Mouse (Mus musculus): ENCODE results near the gene Pknox1. TPM values are rescaled to one million over a fixed set of nuclear protein-coding genes. Genes with fewer than 3 reads are reported as not detected.

The Pknox1 gene
- polyA plus RNA-seq, 1 experiment from 2014 or later = 10.3 TPM

- Histone ChIP-seq H3K9me3 (replicated peaks; ENCODE audit: control insufficient read depth, low read length) (no peaks in the 10 kb centered on the region), H3K4me3 (ENCODE audit: low read depth, low read length) (peak overlapping the region; percentile 63), H3K36me3 (ENCODE audit: control insufficient read depth, insufficient read depth) (no peaks in the 10 kb centered on the region), H3K4me1 (ENCODE audit: control insufficient read depth, low read depth, low read length) (peaks cover 31% of the 10 kb centered on the region), H3K4me2 (ENCODE audit: low read depth, low read length) (peak overlapping the region; percentile 82), H3K27me3 (ENCODE audit: control insufficient read depth, insufficient read depth, low read depth, low read length) (no peaks in the 10 kb centered on the region), H3K27ac (ENCODE audit: low read length) (peak overlapping the region; percentile 82), H3K9ac (ENCODE audit: low read depth, low read length) (peak overlapping the region; percentile 75)
- WGBS (ENCODE audit: insufficient replicate concordance) = 8% methylated on average over 12 of the region's 12 CpGs
- no peak for ATAC-seq (ENCODE audit: low read depth)
Observed at GRCm38 (mm10) chr17:31563632-31564014, 911 bp upstream of the Pknox1 start.

GRCm38 (mm10) chr17:31564858-31565140, 265 bp downstream of the Pknox1 start:
- no peaks in the 10 kb centered on the region for H3K27me3 ChIP-seq (ENCODE audit: control insufficient read depth, insufficient read depth, low read depth, low read length)
- H3K9ac ChIP-seq (ENCODE audit: low read depth, low read length) = peak overlapping the region; percentile 93
- peak overlapping the region; percentile 96 for H3K27ac ChIP-seq (ENCODE audit: low read length)
- ATAC-seq (ENCODE audit: low read depth) = no peak
- H3K4me3 ChIP-seq (ENCODE audit: low read depth, low read length) = peak overlapping the region; percentile 89
- H3K9me3 ChIP-seq (replicated peaks; ENCODE audit: control insufficient read depth, low read length) = no peaks in the 10 kb centered on the region
- 1% methylated on average over 27 of the region's 44 CpGs for whole genome bisulfite sequencing (ENCODE audit: insufficient replicate concordance)
- peak overlapping the region; percentile 92 for H3K4me2 ChIP-seq (ENCODE audit: low read depth, low read length)
- H3K36me3 ChIP-seq (ENCODE audit: control insufficient read depth, insufficient read depth) = no peaks in the 10 kb centered on the region
- peaks cover 34% of the 10 kb centered on the region for H3K4me1 ChIP-seq (ENCODE audit: control insufficient read depth, low read depth, low read length)

GRCm38 (mm10) chr17:31565141-31566056, 865 bp downstream of the Pknox1 start:
- peak; percentile 18 for ATAC-seq (ENCODE audit: low read depth)
- H3K4me2 ChIP-seq (ENCODE audit: low read depth, low read length) = peak overlapping the region; percentile 92
- no peaks in the 10 kb centered on the region for H3K36me3 ChIP-seq (ENCODE audit: control insufficient read depth, insufficient read depth)
- peak overlapping the region; percentile 89 for H3K4me3 ChIP-seq (ENCODE audit: low read depth, low read length)
- under 1% methylated on average over 82 of the region's 88 CpGs for WGBS (ENCODE audit: insufficient replicate concordance)
- H3K27me3 ChIP-seq (ENCODE audit: control insufficient read depth, insufficient read depth, low read depth, low read length) = no peaks in the 10 kb centered on the region
- peaks cover 34% of the 10 kb centered on the region for H3K4me1 ChIP-seq (ENCODE audit: control insufficient read depth, low read depth, low read length)
- peak overlapping the region; percentile 93 for H3K9ac ChIP-seq (ENCODE audit: low read depth, low read length)
- no peaks in the 10 kb centered on the region for H3K9me3 ChIP-seq (replicated peaks; ENCODE audit: control insufficient read depth, low read length)
- H3K27ac ChIP-seq (ENCODE audit: low read length) = peak overlapping the region; percentile 96

GRCm38 (mm10) chr17:31566276-31566675, 1.7 kb downstream of the Pknox1 start:
- WGBS (ENCODE audit: insufficient replicate concordance) = 63% methylated on average over 6 of the region's 6 CpGs

GRCm38 (mm10) chr17:31569756-31570155, 5.2 kb downstream of the Pknox1 start:
- 93% methylated on average over 1 of the region's 1 CpGs for WGBS (ENCODE audit: insufficient replicate concordance)
- no peak for ATAC-seq (ENCODE audit: low read depth)
- no peaks in the 10 kb centered on the region for H3K27me3 ChIP-seq (ENCODE audit: control insufficient read depth, insufficient read depth, low read depth, low read length)

More at GRCm38 (mm10) chr17:31566276-31566675, 1.7 kb downstream of the Pknox1 start:
- no peaks in the 10 kb centered on the region for H3K9me3 ChIP-seq (replicated peaks; ENCODE audit: control insufficient read depth, low read length)
- H3K27ac ChIP-seq (ENCODE audit: low read length) = no peak overlapping the region
- no peaks in the 10 kb centered on the region for H3K36me3 ChIP-seq (ENCODE audit: control insufficient read depth, insufficient read depth)
- peaks cover 34% of the 10 kb centered on the region for H3K4me1 ChIP-seq (ENCODE audit: control insufficient read depth, low read depth, low read length)
- peak overlapping the region; percentile 93 for H3K9ac ChIP-seq (ENCODE audit: low read depth, low read length)
- H3K27me3 ChIP-seq (ENCODE audit: control insufficient read depth, insufficient read depth, low read depth, low read length) = no peaks in the 10 kb centered on the region
- no peak for ATAC-seq (ENCODE audit: low read depth)
- H3K4me3 ChIP-seq (ENCODE audit: low read depth, low read length) = peak overlapping the region; percentile 89
- H3K4me2 ChIP-seq (ENCODE audit: low read depth, low read length) = peak overlapping the region; percentile 92

GRCm38 (mm10) chr17:31570321-31570925, 5.9 kb downstream of the Pknox1 start:
- Histone ChIP-seq H3K27me3 (ENCODE audit: control insufficient read depth, insufficient read depth, low read depth, low read length) (no peaks in the 10 kb centered on the region), H3K36me3 (ENCODE audit: control insufficient read depth, insufficient read depth) (no peaks in the 10 kb centered on the region), H3K27ac (ENCODE audit: low read length) (no peak overlapping the region), H3K4me3 (ENCODE audit: low read depth, low read length) (no peak overlapping the region), H3K9ac (ENCODE audit: low read depth, low read length) (no peak overlapping the region), H3K9me3 (replicated peaks; ENCODE audit: control insufficient read depth, low read length) (no peaks in the 10 kb centered on the region), H3K4me1 (ENCODE audit: control insufficient read depth, low read depth, low read length) (peaks cover 26% of the 10 kb centered on the region), H3K4me2 (ENCODE audit: low read depth, low read length) (no peak overlapping the region)
- 68% methylated on average over 9 of the region's 9 CpGs for WGBS (ENCODE audit: insufficient replicate concordance)
- no peak for ATAC-seq (ENCODE audit: low read depth)

More at GRCm38 (mm10) chr17:31569756-31570155, 5.2 kb downstream of the Pknox1 start:
- H3K4me3 ChIP-seq (ENCODE audit: low read depth, low read length) = no peak overlapping the region
- H3K4me1 ChIP-seq (ENCODE audit: control insufficient read depth, low read depth, low read length) = peaks cover 26% of the 10 kb centered on the region
- H3K36me3 ChIP-seq (ENCODE audit: control insufficient read depth, insufficient read depth) = no peaks in the 10 kb centered on the region
- H3K9me3 ChIP-seq (replicated peaks; ENCODE audit: control insufficient read depth, low read length) = no peaks in the 10 kb centered on the region
- H3K4me2 ChIP-seq (ENCODE audit: low read depth, low read length) = no peak overlapping the region
- H3K9ac ChIP-seq (ENCODE audit: low read depth, low read length) = no peak overlapping the region
- no peak overlapping the region for H3K27ac ChIP-seq (ENCODE audit: low read length)

- ATAC-seq (ENCODE audit: low read depth) = no peak
- H3K36me3 ChIP-seq (ENCODE audit: control insufficient read depth, insufficient read depth) = no peaks in the 10 kb centered on the region
- no peak overlapping the region for H3K4me3 ChIP-seq (ENCODE audit: low read depth, low read length)
- H3K27ac ChIP-seq (ENCODE audit: low read length) = no peak overlapping the region
- H3K9me3 ChIP-seq (replicated peaks; ENCODE audit: control insufficient read depth, low read length) = no peaks in the 10 kb centered on the region
- no peaks in the 10 kb centered on the region for H3K27me3 ChIP-seq (ENCODE audit: control insufficient read depth, insufficient read depth, low read depth, low read length)
- H3K4me2 ChIP-seq (ENCODE audit: low read depth, low read length) = no peak overlapping the region
- 73% methylated on average over 5 of the region's 5 CpGs for WGBS (ENCODE audit: insufficient replicate concordance)
- no peak overlapping the region for H3K9ac ChIP-seq (ENCODE audit: low read depth, low read length)
- peaks cover 15% of the 10 kb centered on the region for H3K4me1 ChIP-seq (ENCODE audit: control insufficient read depth, low read depth, low read length)
Observed at GRCm38 (mm10) chr17:31571689-31572088, 7.2 kb downstream of the Pknox1 start.

- Histone ChIP-seq H3K4me2 (ENCODE audit: low read depth, low read length) (no peak overlapping the region), H3K4me3 (ENCODE audit: low read depth, low read length) (no peak overlapping the region), H3K36me3 (ENCODE audit: control insufficient read depth, insufficient read depth) (no peaks in the 10 kb centered on the region), H3K9ac (ENCODE audit: low read depth, low read length) (no peak overlapping the region), H3K27me3 (ENCODE audit: control insufficient read depth, insufficient read depth, low read depth, low read length) (no peaks in the 10 kb centered on the region), H3K9me3 (replicated peaks; ENCODE audit: control insufficient read depth, low read length) (no peaks in the 10 kb centered on the region), H3K27ac (ENCODE audit: low read length) (no peak overlapping the region), H3K4me1 (ENCODE audit: control insufficient read depth, low read depth, low read length) (no peaks in the 10 kb centered on the region)
- 47% methylated on average over 7 of the region's 7 CpGs for WGBS (ENCODE audit: insufficient replicate concordance)
- ATAC-seq (ENCODE audit: low read depth) = no peak
Observed at GRCm38 (mm10) chr17:31574662-31575061, 10.1 kb downstream of the Pknox1 start.

Data from liver, embryonic 16.5 days (tissue).